Mouse (Mus musculus): Measurements from ENCODE around the gene Armc10. TPM values are rescaled to one million over a fixed set of nuclear protein-coding genes. Genes with fewer than 3 reads are reported as not detected.
"Not testable (repeated sequence)": the region's sequence is repeated elsewhere in the genome, so short reads cannot be mapped to it uniquely, and the experiment has no call there.

Gene Armc10
- 10 to 100 TPM; 31.2 to 38.3 (median 33.2) TPM for polyA plus RNA-seq (2017; shearing (Covaris generic))

DNA sequence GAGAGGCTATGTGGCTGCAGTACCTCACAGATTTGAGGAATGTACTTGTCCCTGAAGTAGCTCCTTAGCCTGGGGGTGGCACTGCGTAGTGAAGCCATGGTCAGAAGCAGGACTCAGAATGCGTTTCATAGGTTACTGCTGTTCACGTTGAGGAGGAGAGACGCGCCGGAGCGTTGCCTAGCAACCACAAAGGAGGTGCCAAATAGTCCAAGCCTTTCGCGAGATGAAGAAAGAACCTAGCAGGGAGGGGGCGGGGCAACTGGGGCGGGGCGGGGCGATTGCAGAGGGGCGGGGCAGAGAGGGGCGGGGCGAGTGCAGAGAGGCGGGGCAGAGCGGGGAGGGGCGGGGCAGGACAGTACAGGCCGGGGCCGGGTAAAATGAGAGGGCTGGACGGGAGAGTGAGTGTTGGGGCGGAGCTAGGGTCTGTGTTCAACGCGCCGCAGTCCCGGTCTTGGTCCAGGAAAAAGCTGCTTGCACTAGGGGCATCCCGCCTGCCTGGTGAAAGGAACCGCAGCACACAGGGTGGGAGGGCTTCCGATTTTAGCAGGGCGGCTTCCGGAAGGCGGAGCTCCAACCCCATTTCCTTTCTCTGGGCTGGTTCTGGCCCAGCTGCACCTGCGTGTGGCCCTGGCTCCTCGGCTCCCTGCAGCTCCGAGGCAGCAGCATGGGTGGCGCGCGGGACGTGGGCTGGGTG lies at the start of gene Armc10, which contains the start of gene Fbxl13:
TSS of gene Armc10 (plus strand) at position 375 of the 694 bp plus-strand sequence.
TSS of gene Fbxl13 (minus strand) at position 196 of the 694 bp plus-strand sequence.
- ATAC-seq: peak; percentile 94

DNA sequence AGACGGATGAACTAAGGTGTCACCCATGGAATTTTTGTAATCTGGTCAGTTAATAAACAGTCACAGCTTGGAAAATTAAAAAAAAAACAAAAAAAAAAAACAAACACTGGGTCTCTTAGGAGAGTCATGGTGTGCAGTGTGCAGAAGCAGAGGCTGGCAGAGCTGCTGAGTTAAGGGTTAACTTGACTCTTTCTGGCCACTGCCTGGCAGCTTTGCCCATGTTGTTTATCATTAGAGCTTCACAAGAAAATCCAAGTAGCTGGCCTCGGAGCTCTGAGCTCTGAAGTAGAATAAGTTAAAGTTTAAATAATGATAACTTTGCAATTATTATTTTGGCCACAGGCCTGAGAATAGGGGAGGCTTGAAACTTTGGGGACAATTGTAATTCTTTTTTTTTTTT lies 46.1 kb upstream of the Armc10 start:
- not testable (repeated sequence) for ATAC-seq

DNA sequence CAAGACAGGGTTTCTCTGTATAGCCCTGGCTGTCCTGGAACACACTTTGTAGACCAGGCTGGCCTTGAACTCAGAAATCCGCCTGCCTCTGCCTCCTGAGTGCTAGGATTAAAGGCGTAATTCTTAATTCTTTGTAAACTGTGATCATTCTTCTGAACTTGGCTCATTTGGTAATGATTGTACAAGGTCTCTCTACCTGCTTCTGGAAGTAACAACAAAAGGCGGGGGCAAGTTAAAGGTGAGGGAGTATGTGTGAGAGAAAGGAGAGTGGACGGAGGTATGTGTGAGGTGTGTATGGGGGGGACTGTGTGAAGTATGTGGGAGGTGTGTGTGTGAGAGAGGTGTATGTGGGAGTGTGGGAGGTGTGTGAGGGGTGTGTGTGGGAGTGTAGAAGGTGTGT lies 45.7 kb upstream of the Armc10 start:
- no peak for ATAC-seq

DNA sequence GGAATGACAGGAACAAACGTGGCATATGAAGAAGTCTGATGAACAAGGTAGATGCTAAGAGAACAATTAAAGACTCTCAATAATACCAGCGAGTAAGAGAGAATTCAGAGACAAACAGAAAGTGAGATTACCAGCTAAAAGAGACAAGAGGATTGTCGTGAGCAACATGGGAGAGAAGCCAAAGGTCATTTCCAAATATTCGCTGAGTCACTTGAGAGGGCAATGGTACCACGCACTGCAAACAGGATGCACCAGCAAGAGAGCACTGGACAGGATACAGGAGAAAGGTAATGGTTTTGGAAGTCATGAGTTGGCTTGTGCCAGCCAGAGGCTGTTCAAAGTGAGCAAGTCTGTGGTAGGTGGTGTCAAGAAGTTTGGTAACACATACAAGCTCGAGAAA lies 39.7 kb upstream of the Armc10 start:
- no peak for ATAC-seq

DNA sequence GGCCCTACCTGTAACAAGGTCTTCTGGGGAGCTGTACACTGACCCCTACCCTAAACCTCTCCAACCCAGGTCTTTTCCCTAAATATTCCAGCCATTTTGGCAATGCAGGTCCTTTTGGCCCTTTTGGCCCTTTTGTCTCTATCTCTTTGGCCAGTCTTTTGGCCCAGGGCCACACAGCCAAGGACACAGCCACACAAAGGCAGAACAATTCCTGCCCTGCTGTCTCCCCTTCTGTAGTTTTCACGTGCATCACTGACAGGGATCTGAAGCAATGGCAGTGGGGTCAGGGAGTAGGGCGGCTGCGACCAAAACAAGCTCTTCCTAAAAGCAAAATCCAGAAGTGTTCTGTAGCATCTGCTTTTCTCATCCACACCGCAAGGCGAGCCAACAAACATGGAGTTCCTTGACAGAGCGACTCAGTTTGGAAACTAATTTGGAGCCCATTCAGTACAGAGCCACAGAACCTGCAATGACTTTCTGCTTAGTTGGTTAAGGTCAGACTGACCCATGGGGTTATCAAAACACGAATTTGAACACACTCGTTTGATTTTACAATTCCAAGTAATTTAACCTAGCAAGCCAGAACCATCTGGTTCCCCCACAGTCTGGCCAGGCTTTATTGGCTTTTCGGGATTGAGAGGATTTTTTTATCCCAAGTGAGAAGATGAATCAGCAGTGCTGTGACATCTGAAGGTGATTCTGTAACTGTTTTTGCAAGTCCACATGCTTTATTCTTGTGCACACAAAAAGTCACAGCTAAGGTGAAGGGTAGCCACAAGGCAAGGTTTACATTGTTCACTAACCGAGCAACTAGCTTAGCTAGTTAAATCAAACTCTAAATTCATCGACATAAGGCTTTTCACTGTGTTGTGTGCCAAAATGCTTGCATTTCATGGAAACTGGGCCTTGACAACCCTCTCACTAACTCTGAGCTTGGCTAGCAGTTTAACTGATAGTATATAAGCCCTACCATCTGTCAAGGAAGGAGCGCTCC lies 37.0 kb upstream of the Armc10 start:
- ATAC-seq: no peak

DNA sequence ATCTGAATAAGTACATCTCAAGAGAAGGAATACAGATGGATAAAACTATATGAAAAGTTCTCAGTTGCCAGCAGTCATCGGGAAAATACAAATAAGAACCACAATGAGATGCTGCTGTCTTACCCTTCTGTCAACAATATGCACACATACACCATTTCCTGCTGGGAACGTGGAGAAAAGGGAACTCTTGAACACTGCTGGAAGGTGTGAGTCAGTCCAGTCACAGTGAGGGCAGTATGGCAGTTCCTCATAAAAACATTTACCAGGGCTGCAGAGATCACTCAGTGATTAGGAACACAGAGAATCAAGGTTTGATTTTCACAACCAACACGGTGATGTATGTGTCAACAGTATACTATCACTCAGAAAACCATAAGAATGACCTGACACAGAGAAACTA lies 34.6 kb upstream of the Armc10 start:
- no peak for ATAC-seq

DNA sequence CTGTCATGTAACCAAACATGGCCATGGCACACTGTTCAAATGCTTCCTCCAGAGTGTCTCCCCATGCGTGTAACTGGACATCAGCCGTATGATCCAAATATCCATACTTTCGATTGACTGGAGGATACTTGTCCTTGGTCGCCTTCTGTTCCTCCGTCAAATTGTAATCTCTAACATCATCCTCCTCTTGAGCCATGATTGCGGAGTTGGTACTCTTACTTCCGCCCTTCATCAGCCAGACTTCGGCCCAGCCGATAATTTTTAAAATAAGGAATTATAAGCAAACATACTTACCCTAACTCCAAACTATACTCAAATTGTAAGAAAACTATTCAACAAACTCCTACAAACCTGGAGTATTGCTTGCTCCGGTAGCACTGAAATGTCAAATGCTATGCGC lies 31.3 kb upstream of the Armc10 start:
- ATAC-seq: not testable (repeated sequence)

DNA sequence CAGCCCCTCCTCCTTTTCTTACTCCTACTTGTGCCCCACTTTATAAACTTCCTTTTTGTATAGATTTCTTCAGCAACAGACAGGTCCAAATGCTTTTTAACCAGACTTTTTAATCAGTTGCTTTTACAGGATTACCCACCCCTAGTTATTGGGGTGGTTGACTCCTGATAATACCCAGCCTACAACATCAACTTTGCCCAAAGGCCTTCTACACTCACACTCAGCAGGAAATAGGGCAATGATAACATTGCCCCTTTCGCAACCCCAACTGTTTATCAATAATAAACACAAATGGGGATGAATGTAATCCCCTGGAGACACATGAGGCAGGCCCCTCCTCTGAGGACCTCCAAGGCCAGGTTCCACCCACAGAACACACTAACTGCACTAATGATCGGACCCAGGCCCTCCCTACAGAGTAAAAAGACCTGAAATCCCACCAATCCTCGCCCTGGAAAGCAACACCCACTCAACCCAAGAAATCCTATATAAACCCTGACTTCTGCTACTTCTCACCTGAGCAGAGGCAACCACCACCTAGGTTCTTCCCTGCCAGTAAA lies 29.1 kb upstream of the Armc10 start:
- no peak for ATAC-seq

DNA sequence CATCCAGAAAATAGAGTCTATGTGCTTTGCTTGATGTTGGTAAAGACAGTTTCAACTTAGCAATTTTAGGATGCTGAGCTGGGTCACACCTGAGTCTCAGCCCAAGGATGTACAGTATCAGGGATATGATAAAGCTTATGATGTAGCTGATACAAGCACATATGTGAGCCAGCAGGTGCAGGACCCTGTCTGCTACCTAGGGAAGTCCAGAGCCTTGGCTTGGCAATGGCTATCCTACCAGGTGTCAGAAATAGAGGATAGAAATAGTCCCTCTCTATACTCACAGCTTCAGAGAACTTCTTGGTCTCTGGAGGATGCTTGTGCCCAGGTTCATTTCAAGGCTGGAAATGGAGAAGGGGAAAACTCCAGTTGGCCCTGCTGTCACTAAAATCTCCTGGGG lies 19.7 kb upstream of the Armc10 start:
- no peak for ATAC-seq

DNA sequence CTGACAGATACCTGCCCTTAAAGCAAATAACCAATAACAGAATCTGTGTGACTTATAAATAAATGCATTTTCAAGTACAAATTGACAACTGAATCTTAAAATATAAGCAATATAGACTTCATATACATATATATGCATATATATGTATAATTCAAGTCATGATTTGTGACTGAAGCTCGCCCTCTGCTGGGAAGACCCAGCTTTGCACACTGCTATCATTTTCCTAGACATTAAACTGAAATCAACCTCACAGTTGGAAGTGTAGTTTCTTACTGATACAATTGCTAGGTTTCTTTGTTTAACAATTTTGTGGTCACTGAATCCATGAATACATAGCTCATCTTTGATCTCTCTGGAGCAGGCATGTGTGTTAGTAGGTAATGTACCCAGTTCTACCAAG lies 4.7 kb upstream of the Armc10 start:
- no peak for ATAC-seq

DNA sequence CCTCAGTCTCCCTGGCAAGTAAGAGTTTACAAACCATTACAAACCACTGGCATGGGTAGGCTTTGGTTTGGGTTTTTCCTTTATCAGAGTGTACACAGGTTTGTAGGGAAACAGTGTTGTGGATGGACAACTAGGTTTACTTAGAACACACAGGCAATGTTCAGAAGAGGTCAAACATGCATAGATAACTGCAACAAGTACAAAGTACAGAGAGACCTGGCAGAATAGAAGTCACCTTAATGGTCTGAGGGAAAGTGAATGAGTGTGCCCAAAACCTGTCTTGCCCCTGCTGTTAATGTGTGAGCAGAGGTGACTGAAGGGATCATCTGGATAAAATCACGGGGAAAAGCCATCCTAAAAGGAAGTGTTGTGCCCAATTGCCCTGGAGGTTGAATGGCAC lies 2.0 kb upstream of the Armc10 start:
- no peak for ATAC-seq

DNA sequence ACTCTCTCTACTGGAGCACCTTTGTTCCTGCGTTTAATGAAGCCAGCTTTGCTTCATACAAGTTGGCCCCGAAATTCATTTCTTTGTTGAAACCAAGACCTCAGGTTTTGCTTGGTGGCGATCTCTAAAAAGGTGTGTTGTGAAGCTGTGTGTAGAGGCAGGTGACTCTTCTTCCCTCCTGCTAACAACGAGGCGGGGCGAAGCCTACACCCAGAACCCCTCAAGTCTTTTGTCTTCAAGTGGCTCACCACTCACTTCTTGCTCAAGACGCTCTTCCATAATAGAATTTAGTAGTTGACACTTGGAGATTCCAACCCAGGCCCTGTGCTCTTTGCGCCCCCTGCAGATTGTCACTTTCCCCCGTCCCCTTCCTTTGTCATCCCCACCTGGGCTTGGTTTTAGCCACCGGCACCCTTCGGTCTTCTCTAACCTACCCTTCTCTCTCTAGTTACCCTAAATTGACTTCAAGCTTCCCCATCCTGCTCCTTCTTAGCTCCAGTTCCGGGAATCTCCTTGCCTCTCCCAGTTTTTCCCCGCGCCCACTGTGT lies 648 bp upstream of the Armc10 start:
- no peak for ATAC-seq

DNA sequence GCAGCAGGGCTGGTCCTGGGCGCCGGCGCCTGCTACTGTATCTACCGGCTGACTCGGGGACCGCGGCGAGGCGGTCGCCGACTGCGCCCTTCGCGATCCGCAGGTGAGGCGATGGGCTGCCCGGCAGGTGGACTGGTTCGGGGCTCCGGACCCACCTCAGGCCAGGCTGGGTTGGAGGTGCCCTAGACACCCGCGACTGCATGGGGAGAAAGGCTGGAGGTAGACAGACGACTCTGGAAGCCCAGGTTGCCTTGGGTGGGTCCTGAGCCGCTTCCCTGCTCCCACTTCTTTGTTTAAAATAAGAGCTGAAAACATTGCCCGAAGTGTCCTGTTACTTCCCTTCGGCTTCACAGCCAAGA lies 499 bp downstream of the Armc10 start:
- no peak for ATAC-seq

DNA sequence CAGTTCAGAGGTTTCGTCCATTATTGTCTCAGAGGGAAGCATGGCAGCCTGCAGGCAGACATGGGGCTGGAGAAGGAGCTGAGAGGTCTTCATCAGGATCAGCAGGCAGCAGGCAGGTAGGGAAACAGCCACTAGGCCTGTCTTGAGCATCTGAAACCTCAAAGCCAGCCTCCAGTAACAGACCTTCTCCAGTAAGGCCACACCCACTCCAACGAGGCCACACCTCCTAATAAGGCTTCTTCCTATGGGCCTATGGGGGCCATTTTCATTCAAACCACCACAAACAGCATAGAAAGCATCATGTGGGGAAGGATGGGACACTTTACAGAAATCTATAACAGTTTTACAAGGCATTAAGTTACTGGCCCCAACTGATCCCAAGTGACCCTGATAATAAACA lies 5.1 kb downstream of the Armc10 start:
- ATAC-seq: no peak

DNA sequence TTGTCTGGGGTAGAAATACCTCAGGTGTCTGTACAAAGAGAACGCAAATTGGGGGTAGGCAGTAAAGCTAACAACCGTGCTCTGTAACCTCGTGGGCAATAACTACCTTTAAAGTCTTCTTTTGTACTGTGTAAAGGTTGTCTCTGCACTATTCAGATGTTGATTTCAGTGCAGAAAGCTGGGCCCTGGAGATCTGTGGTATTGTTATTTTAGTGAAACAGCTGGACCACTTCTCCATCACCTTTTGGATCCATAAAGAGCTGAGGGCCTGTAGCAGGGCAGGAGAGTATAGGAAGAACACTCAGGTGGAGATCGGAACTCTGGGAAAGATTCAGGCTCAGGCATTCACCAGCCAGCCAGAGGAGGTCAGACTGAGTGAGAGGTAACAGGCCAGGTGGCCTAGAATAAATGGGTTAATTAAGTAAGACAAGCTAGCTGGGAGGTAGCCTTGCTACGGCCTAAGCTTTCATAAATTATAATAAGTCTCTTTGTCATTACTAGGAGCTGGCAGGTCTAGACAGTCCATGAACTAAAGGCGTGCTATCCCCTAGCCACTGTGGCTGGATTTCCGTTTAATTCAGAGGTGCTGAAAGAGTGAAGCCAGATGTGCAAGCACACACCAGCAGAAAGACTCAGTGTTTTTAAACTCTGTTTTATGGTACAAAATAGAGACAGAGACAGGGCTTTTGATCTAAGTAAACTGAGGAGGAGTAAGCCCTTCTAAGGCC lies 6.4 kb downstream of the Armc10 start:
- no peak for ATAC-seq

DNA sequence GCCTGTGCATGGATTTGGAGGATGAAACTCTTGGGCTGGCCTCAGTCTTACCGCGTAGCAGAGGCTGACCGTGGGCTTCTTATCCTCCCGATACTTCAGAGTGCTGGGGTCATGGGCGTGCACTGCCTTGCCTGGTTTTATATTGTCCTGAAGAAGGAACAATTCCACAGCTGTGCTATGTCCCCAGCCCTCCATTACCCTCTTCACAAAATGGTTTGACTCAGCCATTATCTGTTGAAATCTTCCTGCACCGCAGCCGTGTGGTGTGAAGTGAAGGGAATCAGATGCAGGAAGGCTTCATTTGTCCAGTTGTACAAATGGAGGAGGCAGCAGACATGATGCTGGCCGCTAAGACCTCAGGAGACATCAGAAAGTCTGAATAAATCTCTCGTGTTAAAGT lies 11.3 kb downstream of the Armc10 start:
- ATAC-seq: no peak

DNA sequence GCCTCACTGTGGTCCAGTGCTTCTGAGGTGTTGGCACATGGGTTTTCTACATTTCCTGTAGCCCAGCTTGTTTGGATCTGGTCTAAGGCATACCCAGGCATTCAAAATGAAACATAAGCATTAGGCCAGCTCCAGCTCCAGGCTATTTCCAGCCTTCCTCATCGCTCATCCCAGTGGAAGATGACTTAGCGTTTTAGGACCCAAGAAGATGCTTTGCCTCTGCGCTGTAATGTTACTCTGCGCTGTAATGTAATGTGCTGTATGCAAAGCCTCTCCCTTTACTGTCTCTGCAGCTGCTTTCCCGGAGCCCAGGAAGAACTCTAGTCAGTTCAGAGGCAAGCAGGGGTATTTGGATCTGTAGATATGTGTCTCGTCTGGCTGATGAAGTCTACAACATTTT lies 12.4 kb downstream of the Armc10 start:
- ATAC-seq: no peak

DNA sequence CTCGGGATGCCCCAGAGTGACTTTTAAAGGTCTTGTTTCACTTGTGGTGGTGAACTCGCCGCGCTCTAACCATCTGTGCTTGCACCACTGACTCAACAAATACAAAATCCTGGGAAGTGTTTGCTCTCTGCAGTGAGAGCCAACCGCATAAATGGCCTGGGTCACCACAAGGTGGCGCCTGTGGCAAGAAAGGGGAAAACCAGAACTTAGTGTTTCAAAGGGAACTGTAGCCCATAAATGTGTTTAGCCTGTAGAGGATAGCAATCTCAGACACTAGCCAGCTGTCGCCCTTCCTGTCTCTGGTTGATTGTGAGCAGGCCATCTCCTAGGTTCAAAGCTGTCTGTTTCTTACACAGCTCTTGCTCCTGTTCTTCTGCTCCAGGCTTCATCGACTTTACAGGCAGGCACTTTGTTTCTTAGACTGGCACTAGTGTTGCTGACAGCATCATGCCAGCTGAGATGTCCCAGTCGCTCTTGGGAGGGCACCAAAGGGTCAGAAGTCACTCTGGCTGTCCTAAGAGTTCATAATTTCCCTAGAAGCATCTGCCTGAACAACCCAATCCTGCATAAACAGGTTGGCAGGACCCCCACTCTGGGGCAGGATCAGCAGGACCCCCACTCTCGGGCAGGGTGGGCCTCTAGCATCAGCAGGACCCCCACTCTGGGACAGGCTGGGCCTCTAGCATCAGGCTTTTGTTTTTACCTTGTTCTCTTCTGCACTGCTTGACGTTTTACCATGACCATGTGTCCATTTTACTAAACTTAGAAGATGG lies 13.2 kb downstream of the Armc10 start:
- peak; percentile 89 for ATAC-seq

DNA sequence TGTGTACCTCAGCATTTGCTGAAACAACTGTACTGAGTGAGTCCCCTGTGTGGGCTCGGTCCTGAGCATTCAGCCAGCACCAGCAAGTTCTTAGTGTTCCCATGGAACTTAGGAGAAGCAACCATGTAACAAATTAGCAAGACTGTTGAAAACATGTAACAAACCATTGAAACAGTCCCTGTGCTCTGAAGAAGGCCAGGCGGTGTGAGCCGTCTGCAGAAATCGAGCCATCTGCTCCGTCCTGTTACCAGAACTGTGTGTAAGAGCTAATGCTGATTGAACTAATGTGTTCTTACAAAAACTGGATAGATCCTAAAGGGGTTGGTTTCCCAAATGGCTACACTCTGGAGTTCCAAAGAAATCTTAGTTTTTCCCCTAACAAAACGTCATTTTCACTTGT lies 15.2 kb downstream of the Armc10 start:
- ATAC-seq: no peak

DNA sequence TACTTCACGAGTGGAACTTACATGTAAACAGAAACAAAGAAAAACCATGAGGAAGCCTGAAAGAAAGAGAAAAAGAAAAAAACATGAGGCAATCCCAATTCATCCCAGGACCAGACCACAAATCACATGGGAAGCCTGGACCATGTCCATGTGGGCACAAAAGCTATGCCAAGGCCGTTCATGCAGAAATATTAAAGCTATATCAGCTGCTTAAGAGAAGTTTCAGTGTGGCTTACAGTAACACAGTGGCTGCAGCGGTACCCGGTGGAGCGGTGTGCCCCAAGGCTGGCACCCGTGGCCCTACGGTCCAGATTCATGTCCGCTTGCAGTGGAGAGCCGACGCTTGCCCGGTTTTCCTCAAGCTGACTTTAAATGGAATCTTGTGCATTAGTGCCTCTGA lies 17.5 kb downstream of the Armc10 start:
- no peak for ATAC-seq

Data from inflammation-experienced regulatory T-cells, adult 6 months (primary cell).